Mouse (Mus musculus): ENCODE data around the gene Poldip2. TPM values are rescaled to one million over a fixed set of nuclear protein-coding genes. Genes with fewer than 3 reads are reported as not detected.
A peak's percentile ranks its signal among the peaks of the same experiment; 100 is the strongest.

The Poldip2 gene
- 113 and 127 TPM in 2 replicates for polyA plus RNA-seq (2012; rRNA removed)

- Histone ChIP-seq H3K27ac (ENCODE audit: insufficient read depth, low read length) (peak within 1 kb of the TSS; percentile 92), H3K4me1 (ENCODE audit: control insufficient read depth, insufficient read depth, low read length) (peaks cover 5% of the 10 kb centered on the region; the same call in 1 of the 2 replicates), H3K4me3 (ENCODE audit: insufficient read depth, low read length) (peak within 1 kb of the TSS; percentile 52)
- TF ChIP-seq CTCF (IDR thresholded peaks at IDR 0.05; ENCODE audit: extremely low read depth, insufficient read depth, low read length) (no peak), POLR2A (IDR thresholded peaks at IDR 0.05; ENCODE audit: extremely low read depth, insufficient read depth, low read length) (peak; percentile 83)
Measured at GRCm38 (mm10) chr11:78512025-78512957, at the start of gene Poldip2, which contains the start of gene Tmem199. Gene Poldip2 (plus strand): TSS chr11:78512193. Gene Tmem199 (minus strand): TSS chr11:78512172.

GRCm38 (mm10) chr11:78462669-78463068, 49.3 kb upstream of the Poldip2 start:
- TF ChIP-seq POLR2A (IDR thresholded peaks at IDR 0.05; ENCODE audit: extremely low read depth, insufficient read depth, low read length): no peak
- TF ChIP-seq CTCF (IDR thresholded peaks at IDR 0.05; ENCODE audit: extremely low read depth, insufficient read depth, low read length): no peak
- Histone ChIP-seq H3K4me1 (ENCODE audit: control insufficient read depth, insufficient read depth, low read length) (peaks cover 2% of the 10 kb centered on the region), H3K4me3 (ENCODE audit: insufficient read depth, low read length) (no peak overlapping the region), H3K27ac (ENCODE audit: insufficient read depth, low read length) (no peak overlapping the region)

- Histone ChIP-seq H3K27ac (ENCODE audit: insufficient read depth, low read length) (no peak overlapping the region), H3K4me3 (ENCODE audit: insufficient read depth, low read length) (no peak overlapping the region), H3K4me1 (ENCODE audit: control insufficient read depth, insufficient read depth, low read length) (peaks cover 2% of the 10 kb centered on the region)
- TF ChIP-seq CTCF (IDR thresholded peaks at IDR 0.05; ENCODE audit: extremely low read depth, insufficient read depth, low read length): no peak
- TF ChIP-seq POLR2A (IDR thresholded peaks at IDR 0.05; ENCODE audit: extremely low read depth, insufficient read depth, low read length): no peak
Measured at GRCm38 (mm10) chr11:78463286-78464036, 48.5 kb upstream of the Poldip2 start.

GRCm38 (mm10) chr11:78465116-78465515, 46.9 kb upstream of the Poldip2 start:
- H3K4me1 ChIP-seq (ENCODE audit: control insufficient read depth, insufficient read depth, low read length): peaks cover 2% of the 10 kb centered on the region
- TF ChIP-seq CTCF (IDR thresholded peaks at IDR 0.05; ENCODE audit: extremely low read depth, insufficient read depth, low read length): no peak
- no peak for TF ChIP-seq POLR2A (IDR thresholded peaks at IDR 0.05; ENCODE audit: extremely low read depth, insufficient read depth, low read length)
- peak overlapping the region; percentile 56 for H3K4me3 ChIP-seq (ENCODE audit: insufficient read depth, low read length)
- no peak overlapping the region for H3K27ac ChIP-seq (ENCODE audit: insufficient read depth, low read length)

- H3K4me3 ChIP-seq (ENCODE audit: insufficient read depth, low read length): peak within 1 kb of the TSS; percentile 56
- TF ChIP-seq CTCF (IDR thresholded peaks at IDR 0.05; ENCODE audit: extremely low read depth, insufficient read depth, low read length): no peak
- 0 out of 2 replicates have a peak, but pooled peaks have one; percentile 7 for TF ChIP-seq POLR2A (IDR thresholded peaks at IDR 0.05; ENCODE audit: extremely low read depth, insufficient read depth, low read length)
- peak within 1 kb of the TSS; percentile 48; the same call in 1 of the 2 replicates for H3K27ac ChIP-seq (ENCODE audit: insufficient read depth, low read length)
- peaks cover 2% of the 10 kb centered on the region for H3K4me1 ChIP-seq (ENCODE audit: control insufficient read depth, insufficient read depth, low read length)
Measured at GRCm38 (mm10) chr11:78465568-78466180, 46.3 kb upstream of the Poldip2 start, which contains the start of gene Slc46a1. Gene Slc46a1 (plus strand): TSS chr11:78465697.

- H3K27ac ChIP-seq (ENCODE audit: insufficient read depth, low read length): no peak overlapping the region
- TF ChIP-seq CTCF (IDR thresholded peaks at IDR 0.05; ENCODE audit: extremely low read depth, insufficient read depth, low read length) (no peak), POLR2A (IDR thresholded peaks at IDR 0.05; ENCODE audit: extremely low read depth, insufficient read depth, low read length) (no peak)
- peak overlapping the region; percentile 56 for H3K4me3 ChIP-seq (ENCODE audit: insufficient read depth, low read length)
Measured at GRCm38 (mm10) chr11:78466242-78466912, 45.6 kb upstream of the Poldip2 start.

GRCm38 (mm10) chr11:78467515-78467914, 44.5 kb upstream of the Poldip2 start:
- H3K27ac ChIP-seq (ENCODE audit: insufficient read depth, low read length): no peak overlapping the region

More at GRCm38 (mm10) chr11:78466242-78466912, 45.6 kb upstream of the Poldip2 start:
- H3K4me1 ChIP-seq (ENCODE audit: control insufficient read depth, insufficient read depth, low read length): peaks cover 2% of the 10 kb centered on the region

GRCm38 (mm10) chr11:78467932-78468331, 44.1 kb upstream of the Poldip2 start:
- peaks cover 2% of the 10 kb centered on the region for H3K4me1 ChIP-seq (ENCODE audit: control insufficient read depth, insufficient read depth, low read length)
- H3K27ac ChIP-seq (ENCODE audit: insufficient read depth, low read length): no peak overlapping the region
- H3K4me3 ChIP-seq (ENCODE audit: insufficient read depth, low read length): no peak overlapping the region
- no peak for TF ChIP-seq POLR2A (IDR thresholded peaks at IDR 0.05; ENCODE audit: extremely low read depth, insufficient read depth, low read length)
- no peak for TF ChIP-seq CTCF (IDR thresholded peaks at IDR 0.05; ENCODE audit: extremely low read depth, insufficient read depth, low read length)

More at GRCm38 (mm10) chr11:78467515-78467914, 44.5 kb upstream of the Poldip2 start:
- no peak for TF ChIP-seq CTCF (IDR thresholded peaks at IDR 0.05; ENCODE audit: extremely low read depth, insufficient read depth, low read length)
- no peak for TF ChIP-seq POLR2A (IDR thresholded peaks at IDR 0.05; ENCODE audit: extremely low read depth, insufficient read depth, low read length)
- Histone ChIP-seq H3K4me1 (ENCODE audit: control insufficient read depth, insufficient read depth, low read length) (peaks cover 2% of the 10 kb centered on the region), H3K4me3 (ENCODE audit: insufficient read depth, low read length) (no peak overlapping the region)

All from cortical plate, adult 2 months (tissue).